Mouse (Mus musculus): ENCODE measurements around the gene Zfp300.

- TF ChIP-seq EP300 (IDR thresholded peaks at IDR 0.05; ENCODE audit: low read depth) (no peak), CTCF (IDR thresholded peaks at IDR 0.05; ENCODE audit: low read depth) (no peak)
Observed at GRCm38 (mm10) chrX:21088983-21089866, at the start of gene Zfp300.

All from heart, postnatal 0 days (tissue).